Mouse (Mus musculus) frontal cortex, adult (tissue): Measurements from ENCODE around the gene Tex47.

ENCODE experiments used
- ATAC-seq: cut with Nextera tagmentation; 2 replicates; pipeline ENCODE4 v1.9.2; 2017; ENCODE audit warnings: mild to moderate bottlenecking, moderate library complexity, mixed read lengths; ENCODE audit not compliant: low TSS enrichment

Tex47 gene

DNA sequence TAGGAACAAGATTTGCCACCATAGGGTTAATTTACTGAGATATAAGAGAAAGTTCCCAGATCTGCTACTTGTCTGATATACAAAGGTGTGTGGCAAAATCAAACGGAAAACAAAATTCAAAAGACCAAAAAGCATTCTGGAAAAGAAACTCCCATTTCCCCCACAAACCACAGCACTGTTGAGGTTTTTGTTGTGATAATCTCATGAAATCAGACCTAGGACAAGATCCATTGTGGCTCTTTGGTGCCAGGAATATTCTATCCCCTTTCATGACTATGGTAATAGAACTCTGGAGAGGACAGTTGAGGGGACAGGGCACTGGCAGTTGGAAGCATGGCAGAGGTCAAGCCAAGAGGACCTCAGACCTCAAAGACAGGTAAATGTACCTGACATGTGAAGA, at the start of gene Tex47:
Gene Tex47 (plus strand): TSS at position 301 of the 400 bp plus-strand sequence.
- ATAC-seq = no peak

DNA sequence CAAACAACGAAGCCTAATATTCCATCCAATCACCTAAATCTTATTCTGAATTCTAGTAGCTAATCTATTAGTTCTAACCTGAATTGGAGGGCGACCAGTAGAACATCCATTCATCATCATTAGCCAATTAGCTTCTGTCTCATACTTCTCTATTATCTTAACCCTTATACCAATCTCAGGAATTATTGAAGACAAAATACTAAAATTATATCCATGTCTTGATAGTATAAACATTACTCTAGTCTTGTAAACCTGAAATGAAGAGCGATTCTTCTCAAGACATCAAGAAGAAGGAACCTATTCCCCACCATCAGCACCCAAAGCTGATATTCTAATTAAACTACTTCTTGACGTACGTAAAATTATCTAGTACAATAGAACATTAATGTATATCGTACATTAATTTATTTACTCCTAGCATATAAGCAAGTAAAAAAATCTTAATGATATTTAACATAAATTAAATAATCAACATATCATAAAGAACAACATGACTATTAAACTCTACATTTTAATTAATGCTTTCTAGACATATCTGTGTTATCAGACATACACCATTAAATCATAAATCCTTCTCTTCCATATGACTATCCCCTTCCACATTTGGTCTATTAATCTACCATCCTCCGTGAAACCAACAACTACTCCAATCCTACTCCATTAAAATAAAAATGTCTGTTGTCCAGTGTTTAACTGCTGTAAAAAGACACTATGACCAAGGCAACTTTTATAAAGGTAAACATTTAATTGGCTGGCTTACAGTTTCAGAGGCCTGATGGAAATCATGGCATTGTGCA, 27.1 kb upstream of the Tex47 start:
- peak; percentile 97 for ATAC-seq

GRCm38 (mm10) chr5:7284336-7284735, 19.6 kb upstream of the Tex47 start:
- ATAC-seq = peak; percentile 90

- ATAC-seq = no peak
Measured at GRCm38 (mm10) chr5:7302969-7303368, 950 bp upstream of the Tex47 start.

- ATAC-seq = no peak
Measured at GRCm38 (mm10) chr5:7325594-7325993, 21.7 kb downstream of the Tex47 start.

GRCm38 (mm10) chr5:7344145-7345010, 40.5 kb downstream of the Tex47 start, which contains the start of gene Zfp804b:
Gene Zfp804b, minus strand, starts transcription at chr5:7344756.
- ATAC-seq = peak; percentile 81

DNA sequence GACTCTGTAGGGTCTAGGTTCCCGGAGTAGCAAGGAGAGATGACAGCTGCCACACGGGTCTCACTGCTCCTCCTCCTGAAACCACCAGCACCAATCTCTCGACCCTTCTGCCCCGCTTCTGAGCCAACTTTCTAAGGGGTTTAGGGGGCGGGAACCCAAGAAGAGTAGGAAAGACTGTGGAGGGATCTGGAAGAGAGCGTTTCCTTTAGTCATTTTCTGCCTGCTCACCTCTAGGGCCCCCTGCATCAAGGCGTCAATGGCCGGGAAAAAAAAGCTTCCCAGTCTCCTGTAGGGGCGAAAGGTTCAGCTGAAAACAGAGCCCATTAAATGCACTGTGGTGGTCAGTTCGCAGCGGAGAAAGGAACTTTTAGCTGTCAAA, 41.1 kb downstream of the Tex47 start:
- ATAC-seq = peak; percentile 13
